Mouse (Mus musculus): ENCODE data around the gene Carns1.

DNA sequence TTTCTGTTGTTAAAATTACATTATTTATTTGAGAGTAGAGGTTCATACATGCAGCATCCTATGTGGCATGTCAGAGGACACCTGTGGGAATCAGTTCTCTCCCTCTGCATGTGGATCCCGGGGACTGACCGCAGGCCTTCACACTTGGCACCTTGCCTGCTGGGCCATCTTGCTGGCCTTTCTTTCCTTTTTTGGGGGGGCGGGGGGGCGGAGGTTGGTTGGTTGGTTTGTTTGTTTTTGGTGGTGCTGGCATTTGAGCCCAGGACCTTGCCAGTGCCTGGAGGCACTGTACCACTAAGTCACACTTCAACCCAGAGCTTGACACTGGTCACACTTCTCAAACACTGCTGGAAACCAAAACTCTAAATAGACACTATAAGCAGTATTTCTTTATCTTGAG, 40.9 kb downstream of the Carns1 start:
- TF ChIP-seq NELFE (IDR thresholded peaks at IDR 0.05; ENCODE audit: low read depth, low read length), result no peak
- TF ChIP-seq EP300 (IDR thresholded peaks at IDR 0.05; ENCODE audit: low read length), result no peak
- no peak for TF ChIP-seq POLR2A (IDR thresholded peaks at IDR 0.05; ENCODE audit: low read depth, low read length)
